Mouse (Mus musculus) kidney, adult 8-10 months (tissue): ENCODE measurements at regions not wholly inside any gene's neighbourhood (a gene's known extent, or its start where the extent isn't known, plus 50 kb on each side); places are given as distances from the start of the nearest gene placed in this dataset.

ENCODE experiments used
- DNase-seq, 2 experiments: peaks; one replicate each; pipeline ENCODE4 v3.0.0; 2022

GRCm38 (mm10) chr1:106086687-106087086 lies 84.9 kb upstream of the Phlpp1 start:
- no peak for DNase-seq

DNA sequence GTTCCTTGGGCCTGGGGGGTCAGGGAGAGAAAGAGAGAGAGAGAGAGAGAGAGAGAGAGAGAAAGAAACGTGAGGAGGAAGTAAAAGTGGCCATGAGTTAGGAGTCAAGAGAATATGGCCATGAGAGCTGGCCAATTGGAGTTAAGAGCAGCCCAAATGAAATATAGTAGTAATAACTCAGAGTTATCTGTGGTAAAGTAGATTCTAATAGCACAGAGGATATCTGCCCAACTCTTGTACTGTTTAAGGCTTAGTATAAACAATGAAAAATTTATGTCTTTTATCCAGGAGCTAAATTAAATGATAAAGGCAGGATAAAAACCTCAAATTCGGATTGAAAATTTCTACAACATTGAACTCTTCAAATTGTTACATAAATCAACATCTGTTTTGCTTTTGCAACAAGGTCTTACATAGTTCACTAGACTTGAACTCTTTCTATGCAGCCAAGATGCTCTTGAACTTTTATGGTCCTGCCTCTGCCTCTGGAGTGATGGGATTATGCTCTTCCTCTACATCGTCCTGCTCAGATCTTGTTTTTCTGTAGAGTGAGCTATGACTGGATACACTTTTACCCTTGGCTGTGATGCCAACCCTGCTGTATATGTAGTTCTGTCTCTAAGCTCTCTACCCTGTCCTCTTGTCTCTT lies 78.5 kb upstream of the Phlpp1 start:
- no peak for DNase-seq

- DNase-seq, result no peak
Measured at GRCm38 (mm10) chr1:106093813-106094212, 77.7 kb upstream of the Phlpp1 start.

- no peak for DNase-seq
Measured at GRCm38 (mm10) chr1:106096324-106096723, 75.2 kb upstream of the Phlpp1 start.

DNA sequence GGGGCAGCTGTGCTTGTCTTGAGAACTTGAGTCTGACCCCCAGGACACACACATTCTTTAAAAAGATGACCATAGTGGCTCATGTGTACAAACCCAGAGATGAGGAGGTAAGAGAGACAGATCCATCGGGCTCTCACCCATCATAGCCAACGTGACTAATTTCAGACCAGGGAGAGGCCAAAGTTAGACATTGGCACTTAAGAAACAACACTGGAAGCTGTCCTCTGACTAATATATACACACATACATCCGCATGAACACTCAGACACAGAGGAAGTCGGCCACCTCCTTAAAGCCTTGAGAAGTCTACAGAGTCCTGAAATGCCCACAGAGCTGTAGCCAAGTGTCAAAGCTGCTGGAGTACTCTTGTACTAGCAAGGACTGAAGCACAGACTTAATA lies 74.4 kb upstream of the Phlpp1 start:
- DNase-seq, result no peak

DNA sequence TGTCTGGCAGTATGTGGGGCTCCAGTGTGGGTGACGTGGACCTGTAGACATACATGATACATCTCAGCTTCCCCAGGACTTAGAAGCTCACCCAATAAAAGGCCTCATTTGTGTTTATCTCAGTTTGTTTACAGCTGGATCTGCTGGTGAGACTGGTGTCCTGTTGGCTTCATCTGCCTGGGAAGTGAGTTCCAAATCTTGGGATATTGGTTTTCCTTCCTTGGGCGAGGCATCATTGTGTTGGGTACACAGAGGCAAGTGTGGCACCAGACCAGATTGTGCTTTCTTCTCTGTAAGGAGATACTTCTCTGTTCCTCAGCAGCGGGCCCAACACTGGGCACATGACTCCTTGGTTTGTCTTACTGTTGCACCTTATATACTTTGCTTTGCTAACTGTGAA lies 70.9 kb upstream of the Phlpp1 start:
- no peak for DNase-seq

DNA sequence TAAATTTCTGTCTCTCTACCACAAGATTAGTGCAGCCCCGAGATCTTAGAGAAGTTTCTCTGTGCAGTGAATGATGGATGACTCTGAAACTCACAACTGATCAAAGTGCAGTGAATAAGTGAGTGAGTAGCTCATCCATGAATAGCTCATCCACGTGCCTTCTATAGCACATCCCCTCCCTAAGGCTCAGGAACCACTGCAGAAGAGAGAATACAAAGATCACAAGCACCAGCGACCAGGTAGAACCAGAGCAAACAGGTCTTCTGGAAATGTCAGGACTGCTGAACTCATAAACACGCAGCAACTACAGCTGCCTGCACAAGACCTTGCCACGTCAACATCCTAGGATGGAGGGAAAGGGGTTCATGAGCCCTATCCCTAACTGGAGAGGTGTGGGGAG lies 69.0 kb upstream of the Phlpp1 start:
- peak in 1 of 2 experiments; percentile 11 for DNase-seq

DNA sequence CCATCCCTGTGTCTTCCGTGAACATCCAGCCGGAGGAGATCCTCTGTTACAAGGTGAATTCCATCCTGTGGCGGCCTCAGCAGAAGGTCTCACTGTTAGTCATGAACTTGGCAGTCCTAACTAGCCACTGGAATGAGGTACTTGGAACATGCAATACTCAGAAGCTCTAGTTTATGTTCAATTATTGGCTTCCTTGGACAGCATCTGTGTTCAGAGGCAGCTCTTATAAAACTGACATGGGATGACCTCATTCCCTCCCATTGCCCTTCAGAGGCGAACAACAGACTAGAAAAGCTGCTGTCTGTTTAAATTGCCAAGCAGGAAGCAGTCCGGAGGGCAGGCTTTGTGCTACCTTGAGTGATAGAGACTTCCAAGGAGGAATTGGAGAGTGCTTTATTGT lies 62.5 kb upstream of the Phlpp1 start:
- DNase-seq, result no peak
